In genomic region chr11:119937216-119937615, GRCm38 (mm10) we compare ENCODE assay signal across 9 mouse cellular contexts. TPM values are rescaled to one million over a fixed set of nuclear protein-coding genes. Genes with fewer than 3 reads are reported as not detected.
DNase-seq lines count a peak whose midpoint lies in the region; ATAC-seq lines count a peak whose summit lies in the region.
"Had no signal": no experiment of that assay in that cellular context is flagged by ENCODE, and none has a peak within 500 bp of the region (broad histone marks: within the 10 kb centered on the region; RNA-seq: fewer than 3 reads in every experiment).

No protein-coding gene starts in this region.

- H3K4me2 ChIP-seq in lung, embryonic 16.5 days (ENCODE audit: low read depth, low read length), result no peak overlapping the region
- H3K4me2 ChIP-seq: neural tube, embryonic 13.5 days had no signal

- no peak for ATAC-seq in cerebellum, adult (ENCODE audit: insufficient number of reproducible peaks, low FRiP score, low TSS enrichment)
- ATAC-seq in lung, embryonic 16.5 days (ENCODE audit: low read depth), result peak; percentile 37; the same call in 1 of the 2 replicates
- no peak for ATAC-seq in erythroid progenitor cell, adult 5-6 weeks (replicated peaks; ENCODE audit: low FRiP score, poor library complexity, severe bottlenecking)

- H3K9me3 ChIP-seq in lung, embryonic 16.5 days (ENCODE audit: control insufficient read depth, low read length), result no peaks in the 10 kb centered on the region
- H3K9me3 ChIP-seq: neural tube, embryonic 13.5 days had no signal

- DNase-seq in cerebellum, postnatal 10 days, result peak; percentile 63 to 67
- no peak for DNase-seq in lung, postnatal 10 days
- DNase-seq in layer of hippocampus, adult 9-11 months, result peak; percentile 89
- DNase-seq in right cerebral cortex, postnatal 4 days, result peak; percentile 63
- DNase-seq in adrenal gland, postnatal 25 days, result no peak

- H3K36me3 ChIP-seq in lung, embryonic 16.5 days (ENCODE audit: control insufficient read depth, insufficient read depth, low read length), result no peaks in the 10 kb centered on the region
- H3K36me3 ChIP-seq: neural tube, embryonic 13.5 days had no signal

- 0 out of 2 replicates have a peak overlapping the region, but pooled peaks have one; percentile 8 for H3K9ac ChIP-seq in lung, embryonic 16.5 days (ENCODE audit: low read length)
- H3K9ac ChIP-seq: neural tube, embryonic 13.5 days had no signal

- peaks cover 50% of the 10 kb centered on the region for H3K4me1 ChIP-seq in lung, embryonic 16.5 days (replicated peaks; ENCODE audit: control insufficient read depth, insufficient read depth, low read length)

- H3K27ac ChIP-seq in lung, embryonic 16.5 days (ENCODE audit: low read length), result peak overlapping the region; percentile 19
- H3K27ac ChIP-seq: neural tube, embryonic 13.5 days had no signal

- WGBS in lung, embryonic 16.5 days, result 38% methylated on average over 12 of the region's 12 CpGs

- H3K27me3 ChIP-seq in lung, embryonic 16.5 days (ENCODE audit: control insufficient read depth, insufficient read depth, low read depth, low read length), result no peaks in the 10 kb centered on the region

- H3K4me3 ChIP-seq in lung, embryonic 16.5 days (ENCODE audit: low read length), result no peak overlapping the region
- H3K4me3 ChIP-seq: neural tube, embryonic 13.5 days had no signal

RNA-seq across cellular contexts. Expression of gene Baiap2, which starts 5.3 kb away (rescaled TPM):
- 31.7 and 35.6 TPM in 2 replicates for polyA plus RNA-seq in lung, embryonic 16.5 days (2015; fragmentation: Nextera tagmentation; extraction: Ambion mirVana)
- 1.3 and 1.4 TPM in 2 replicates for total RNA-seq in erythroid progenitor cell, adult 5-6 weeks (2015; ENCODE audit: low replicate concordance)
- 3.2 and 5.3 TPM in 2 replicates for total RNA-seq in erythroid progenitor cell, adult 5-6 weeks (2017; ENCODE audit: low replicate concordance)
- total RNA-seq in adrenal gland, postnatal 25 days (2021), result 12.0 and 17.0 TPM in 2 replicates

RNA-seq across cellular contexts. Expression of gene Chmp6, which starts 24.0 kb away (rescaled TPM):
- polyA plus RNA-seq in lung, embryonic 16.5 days (2015; fragmentation: Nextera tagmentation; extraction: Ambion mirVana), result 90.3 and 92.6 TPM in 2 replicates
- total RNA-seq in erythroid progenitor cell, adult 5-6 weeks (2015; ENCODE audit: low replicate concordance), result 1.3 and 14.4 TPM in 2 replicates
- total RNA-seq in erythroid progenitor cell, adult 5-6 weeks (2017; ENCODE audit: low replicate concordance), result 10.3 and 10.4 TPM in 2 replicates
- 33.9 and 43.4 TPM in 2 replicates for total RNA-seq in adrenal gland, postnatal 25 days (2021)

Comparison
In these comparisons a context has a peak if more than half of its experiments do, and no peak if none do; other contexts are left out.
1. DNase-seq: peak in cerebellum, postnatal 10 days (2 of 2), layer of hippocampus, adult 9-11 months (single experiment) and right cerebral cortex, postnatal 4 days (single experiment); none in lung, postnatal 10 days (single experiment) and adrenal gland, postnatal 25 days (single experiment).